Mouse (Mus musculus): ENCODE measurements around the gene Olfr1046.
"Not testable (repeated sequence)": the region's sequence is repeated elsewhere in the genome, so short reads cannot be mapped to it uniquely, and the experiment has no call there.

The Olfr1046 gene

GRCm38 (mm10) chr2:86219214-86219613 lies at the start of gene Olfr1046:
Olfr1046 (minus strand) TSS chr2:86219314.
- DNase-seq (ENCODE audit: extremely low spot score, low spot score) = no peak

- DNase-seq (ENCODE audit: extremely low spot score, low spot score) = not testable (repeated sequence)
These were observed 39.1 kb upstream of the Olfr1046 start, which contains the start of gene Olfr1049 for GRCm38 (mm10) chr2:86258228-86258627. Olfr1049 (minus strand) TSS chr2:86258328.

GRCm38 (mm10) chr2:86240189-86240588 lies 21.1 kb upstream of the Olfr1046 start, which contains the start of gene Olfr1048:
Olfr1048 (minus strand) TSS chr2:86240289.
- DNase-seq (ENCODE audit: extremely low spot score, low spot score) = no peak

- DNase-seq (ENCODE audit: extremely low spot score, low spot score) = no peak
These were observed 12.2 kb upstream of the Olfr1046 start, which contains the start of gene Olfr1047 for GRCm38 (mm10) chr2:86231301-86231700. Olfr1047 (minus strand) TSS chr2:86231401.

GRCm38 (mm10) chr2:86202909-86203308 lies 16.2 kb downstream of the Olfr1046 start, which contains the start of gene Olfr1045:
Olfr1045 (minus strand) TSS chr2:86203009.
- no peak for DNase-seq (ENCODE audit: extremely low spot score, low spot score)

GRCm38 (mm10) chr2:86195863-86196262 lies 23.3 kb downstream of the Olfr1046 start:
- no peak for DNase-seq (ENCODE audit: extremely low spot score, low spot score)

- DNase-seq (ENCODE audit: extremely low spot score, low spot score) = no peak
These were observed 33.5 kb downstream of the Olfr1046 start, which contains the start of gene Olfr52 for GRCm38 (mm10) chr2:86185583-86185982. Olfr52 (minus strand) TSS chr2:86185683.

- DNase-seq (ENCODE audit: extremely low spot score, low spot score) = no peak
These were observed 39.2 kb downstream of the Olfr1046 start for GRCm38 (mm10) chr2:86179950-86180349.

GRCm38 (mm10) chr2:86177720-86178119 lies 41.4 kb downstream of the Olfr1046 start, which contains the start of gene Olfr1044:
Olfr1044 (minus strand) TSS chr2:86177820.
- no peak for DNase-seq (ENCODE audit: extremely low spot score, low spot score)

GRCm38 (mm10) chr2:86175422-86175821 lies 43.7 kb downstream of the Olfr1046 start:
- not testable (repeated sequence) for DNase-seq (ENCODE audit: extremely low spot score, low spot score)

GRCm38 (mm10) chr2:86167422-86167821 lies 51.7 kb downstream of the Olfr1046 start, which contains the start of gene Olfr1043:
Olfr1043 (minus strand) TSS chr2:86167522.
- DNase-seq (ENCODE audit: extremely low spot score, low spot score) = no peak

All from neural tube, embryonic 10.5 days (tissue).